Mouse (Mus musculus): Measurements from ENCODE around the gene Lemd2. TPM values are rescaled to one million over a fixed set of nuclear protein-coding genes. Genes with fewer than 3 reads are reported as not detected.

The Lemd2 gene
- total RNA-seq, 2 experiments from 2014 or later = 45.3 to 45.7 TPM

- no peak for DNase-seq (ENCODE audit: extremely low spot score in 1 of 2, low spot score in 2 of 2)
- H3K27ac ChIP-seq = no peak overlapping the region
- TF ChIP-seq CTCF (IDR thresholded peaks at IDR 0.05) = peak; percentile 46
- H3K4me3 ChIP-seq = no peak overlapping the region
- intact Hi-C loops (cut with DNase I) = no loop called here
Observed at GRCm38 (mm10) chr17:27151411-27151810, 52.9 kb downstream of the Lemd2 start.

- no peak for TF ChIP-seq CTCF (IDR thresholded peaks at IDR 0.05)
- H3K27ac ChIP-seq = no peak overlapping the region
- H3K4me3 ChIP-seq = no peak overlapping the region
- no peak for DNase-seq (ENCODE audit: extremely low spot score in 1 of 2, low spot score in 2 of 2)
- intact Hi-C loops (cut with DNase I) = no loop called here
Observed at GRCm38 (mm10) chr17:27150871-27151270, 53.4 kb downstream of the Lemd2 start.

- no peak overlapping the region for H3K27ac ChIP-seq
- intact Hi-C loops (cut with DNase I) = no loop called here
- no peak for TF ChIP-seq CTCF (IDR thresholded peaks at IDR 0.05)
- DNase-seq (ENCODE audit: extremely low spot score in 1 of 2, low spot score in 2 of 2) = no peak
- H3K4me3 ChIP-seq = no peak overlapping the region
Observed at GRCm38 (mm10) chr17:27146323-27146923, 57.8 kb downstream of the Lemd2 start.

GRCm38 (mm10) chr17:27144152-27144551, 60.1 kb downstream of the Lemd2 start:
- no peak for DNase-seq (ENCODE audit: extremely low spot score in 1 of 2, low spot score in 2 of 2)
- TF ChIP-seq CTCF (IDR thresholded peaks at IDR 0.05) = no peak
- intact Hi-C loops (cut with DNase I) = no loop called here
- no peak overlapping the region for H3K4me3 ChIP-seq
- no peak overlapping the region for H3K27ac ChIP-seq

- H3K4me3 ChIP-seq = no peak overlapping the region
- intact Hi-C loops (cut with DNase I) = no loop called here
- no peak for DNase-seq (ENCODE audit: extremely low spot score in 1 of 2, low spot score in 2 of 2)
- no peak overlapping the region; the same call in 1 of the 2 replicates for H3K27ac ChIP-seq
- TF ChIP-seq CTCF (IDR thresholded peaks at IDR 0.05) = no peak
Observed at GRCm38 (mm10) chr17:27141971-27142450, 62.3 kb downstream of the Lemd2 start.

- Histone ChIP-seq H3K27ac (no peak overlapping the region), H3K4me3 (no peak overlapping the region)
- intact Hi-C loops (cut with DNase I) = no loop called here
- no peak for TF ChIP-seq CTCF (IDR thresholded peaks at IDR 0.05)
- no peak for DNase-seq (ENCODE audit: extremely low spot score in 1 of 2, low spot score in 2 of 2)
Observed at GRCm38 (mm10) chr17:27140262-27140661, 64.0 kb downstream of the Lemd2 start.

Other genes starting within 250 kb of the Lemd2 start
- gene Zbtb9, start 231.3 kb downstream of the Lemd2 start, total RNA-seq (2021) = 10 to 100 TPM; 16.3 to 18.3 TPM
- 10 to 100 TPM; 13.0 to 14.0 TPM for gene Bak1, start 175.5 kb downstream of the Lemd2 start, total RNA-seq (2021)
- gene Itpr3, start 147.2 kb downstream of the Lemd2 start, total RNA-seq (2021) = 1 to 10 TPM; 2.2 to 3.3 TPM
- 100 to 1,000 TPM; 215 to 245 TPM for gene Uqcc2, start 70.6 kb downstream of the Lemd2 start, total RNA-seq (2021)
- under 1 TPM; 0.38 to 0.47 TPM for gene Ip6k3, start 36.7 kb downstream of the Lemd2 start, total RNA-seq (2021)